Mouse (Mus musculus): ENCODE measurements around the gene Ankrd6. TPM values are rescaled to one million over a fixed set of nuclear protein-coding genes. Genes with fewer than 3 reads are reported as not detected.

Ankrd6 gene
- total RNA-seq, 2 experiments from 2014 or later: 36.7 to 42.9 TPM

DNA sequence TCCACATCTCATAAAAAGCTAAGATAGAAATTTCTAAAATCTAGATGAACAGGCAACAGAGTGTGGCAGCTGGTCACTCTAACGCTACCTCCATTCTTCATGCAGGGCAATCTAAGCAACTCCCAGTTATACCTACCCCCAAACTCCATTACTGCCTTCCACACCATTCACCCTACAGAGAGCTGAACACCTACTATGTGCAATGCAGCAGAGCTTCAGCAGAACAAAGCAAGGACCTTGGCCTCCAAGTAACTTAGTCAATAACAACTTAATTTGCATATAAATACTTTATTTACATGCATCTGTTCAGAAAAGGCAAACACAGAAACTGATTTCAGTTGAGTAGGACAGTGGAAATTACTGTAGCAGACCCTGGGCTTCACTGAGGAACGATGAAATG, 44.7 kb downstream of the Ankrd6 start:
- DNase-seq (ENCODE audit: low spot score in 2 of 2): no peak

DNA sequence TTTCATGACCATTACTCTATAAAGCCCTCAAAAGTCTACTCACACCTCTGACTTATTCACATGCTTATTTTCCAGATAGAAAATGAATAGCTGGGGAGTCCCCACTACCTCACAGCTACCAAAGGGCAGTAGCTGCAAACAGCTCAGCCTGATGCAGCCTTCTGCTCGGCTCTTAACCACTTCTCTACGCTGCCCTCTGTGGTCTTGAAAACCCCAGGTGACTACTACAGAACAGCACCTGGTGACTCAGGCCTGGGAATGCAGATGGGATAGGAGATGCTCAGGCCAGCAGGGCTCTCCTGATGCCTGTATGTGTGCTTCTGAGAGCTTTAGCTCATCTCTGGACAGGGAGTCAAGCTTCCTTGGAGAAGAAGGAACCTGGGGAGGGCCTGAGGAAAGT, 45.3 kb downstream of the Ankrd6 start:
- no peak for DNase-seq (ENCODE audit: low spot score in 2 of 2)

- peak in 1 of 2 experiments; percentile 21 for DNase-seq (ENCODE audit: low spot score in 2 of 2)
Observed at GRCm38 (mm10) chr4:32903826-32904225, 46.8 kb downstream of the Ankrd6 start.

DNA sequence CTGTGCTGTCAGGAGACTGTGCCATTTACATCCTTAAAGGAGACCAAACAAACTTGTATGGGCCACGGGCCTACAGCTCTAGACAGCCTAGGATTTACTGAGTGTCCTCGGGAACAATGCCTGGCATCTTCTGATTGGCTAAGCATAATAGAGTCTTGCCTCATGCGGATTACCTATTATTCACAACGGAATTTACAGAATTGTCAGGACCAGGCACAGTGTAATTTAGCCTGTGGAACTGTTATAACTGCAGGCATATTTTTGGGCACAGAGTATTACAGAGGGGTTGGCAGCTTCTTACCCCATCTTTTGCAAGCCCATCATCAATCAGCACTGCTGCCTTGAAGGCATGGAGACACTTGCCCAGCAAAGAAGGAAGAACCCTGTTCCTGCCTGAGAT, 51.6 kb downstream of the Ankrd6 start:
- no peak for DNase-seq (ENCODE audit: low spot score in 2 of 2)

DNA sequence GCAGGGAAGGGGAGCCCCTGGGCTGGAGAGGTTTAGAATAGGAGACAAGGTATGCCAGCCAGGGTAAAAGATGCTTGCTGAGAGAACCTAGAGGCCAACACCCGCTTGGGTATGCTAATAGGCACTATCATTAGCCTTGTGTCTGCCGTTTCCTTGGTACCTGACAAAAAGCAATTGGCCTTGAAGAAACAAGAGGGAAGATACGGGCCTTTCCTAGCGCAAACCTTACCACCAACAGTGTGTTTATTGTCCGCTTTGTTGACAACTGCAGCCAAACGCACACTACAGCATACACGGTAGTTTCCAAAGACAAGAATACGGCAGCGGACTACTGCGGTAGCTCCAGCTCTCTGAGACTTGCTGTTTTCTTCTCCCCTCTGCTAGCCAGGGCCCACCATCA, 59.3 kb downstream of the Ankrd6 start:
- DNase-seq (ENCODE audit: low spot score in 2 of 2): no peak

- no peak for DNase-seq (ENCODE audit: low spot score in 2 of 2)
Observed at GRCm38 (mm10) chr4:32890735-32891098, 59.9 kb downstream of the Ankrd6 start.

DNA sequence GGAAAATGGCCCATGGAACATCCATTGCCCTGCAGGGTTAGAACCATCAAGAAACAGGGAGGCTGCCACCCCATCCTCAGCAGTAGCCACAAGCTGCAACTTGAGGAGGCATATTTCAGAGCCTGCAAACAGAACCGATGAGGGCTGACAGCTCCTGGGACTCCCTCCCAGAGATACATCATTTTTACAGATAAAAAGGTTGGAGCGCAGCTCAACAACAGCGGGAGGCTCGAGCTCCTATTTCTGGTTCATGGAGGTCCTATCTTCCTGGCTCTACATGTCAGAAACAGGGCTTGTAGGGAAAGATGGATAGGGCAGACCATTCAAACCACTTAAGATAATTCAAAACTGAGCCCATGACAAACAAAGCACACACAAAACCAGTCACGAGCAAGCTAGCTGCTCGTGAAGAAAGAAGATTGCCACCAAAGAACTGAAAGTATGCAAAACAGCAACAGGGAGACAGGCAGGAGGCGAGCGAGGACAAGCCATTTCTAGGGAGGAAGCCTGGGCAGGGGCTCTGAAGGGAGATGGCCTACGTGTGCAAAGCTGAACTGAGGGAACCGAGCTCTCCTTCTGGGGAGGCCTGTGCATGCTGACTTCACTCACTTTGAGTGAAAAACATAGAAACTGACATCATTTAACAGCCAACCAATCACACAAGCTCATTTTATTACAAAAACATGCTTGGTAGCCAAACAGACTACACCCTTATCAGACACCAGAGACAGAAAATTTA, 60.5 kb downstream of the Ankrd6 start:
- peak in 1 of 2 experiments; percentile 63 for DNase-seq (ENCODE audit: low spot score in 2 of 2)

DNA sequence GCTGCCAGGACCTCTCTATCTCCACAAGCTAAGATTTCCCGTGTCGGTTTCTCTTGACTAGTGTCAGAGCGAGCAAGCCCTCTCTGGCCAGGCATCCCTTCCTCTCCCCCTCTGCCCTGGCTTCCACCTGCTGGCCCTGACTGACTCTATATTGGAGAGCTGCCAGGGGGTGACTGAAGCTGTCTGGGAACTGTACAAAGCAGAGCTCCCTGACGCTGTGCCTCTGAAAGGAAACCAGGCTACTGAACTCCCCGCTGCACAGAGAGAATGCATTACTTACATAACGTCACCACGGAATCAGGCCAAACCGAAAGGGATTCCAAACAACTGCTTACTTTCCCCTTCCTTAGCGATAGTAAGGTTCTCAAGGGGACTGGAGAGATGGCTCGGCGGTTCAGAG, 61.4 kb downstream of the Ankrd6 start:
- DNase-seq (ENCODE audit: low spot score in 2 of 2): peak in 1 of 2 experiments; percentile 55

DNA sequence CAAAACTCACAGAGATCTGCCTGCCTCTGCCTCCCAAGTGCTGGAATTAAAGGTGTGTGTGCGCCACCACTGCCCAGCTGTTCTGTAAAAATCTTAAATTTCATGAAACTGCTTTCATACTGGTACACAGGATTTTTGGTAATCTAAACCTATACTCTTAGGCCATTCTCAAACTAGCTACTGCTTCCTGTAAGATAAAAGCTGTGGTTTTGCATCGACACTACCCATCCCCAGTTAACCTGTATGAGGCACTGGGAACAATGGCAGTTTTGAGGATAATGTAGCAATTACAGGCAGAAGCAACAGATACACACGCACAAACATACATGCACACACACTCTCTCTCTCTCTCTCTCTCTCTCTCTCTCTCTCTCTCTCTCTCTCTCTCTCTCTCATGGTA, 64.2 kb downstream of the Ankrd6 start:
- DNase-seq (ENCODE audit: low spot score in 2 of 2): no peak

DNA sequence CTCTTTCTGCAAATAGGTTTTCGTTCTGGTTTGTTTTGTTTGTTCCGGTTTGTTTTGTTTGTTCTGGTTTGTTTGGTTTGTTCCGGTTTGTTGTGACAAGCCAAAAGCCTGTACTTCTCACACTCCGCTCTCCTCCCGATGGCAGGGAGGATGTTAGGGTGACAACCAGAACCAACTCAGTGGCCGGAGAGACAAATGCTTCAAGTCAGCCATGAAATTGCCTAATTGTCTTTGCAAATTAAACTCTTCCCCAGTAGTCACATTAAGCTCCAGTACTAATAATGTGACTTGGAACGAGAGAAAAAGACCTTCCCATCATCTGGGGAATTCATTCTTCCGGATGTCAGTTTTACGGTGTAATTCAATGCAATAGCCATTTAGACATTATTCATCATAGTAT, 66.0 kb downstream of the Ankrd6 start:
- no peak for DNase-seq (ENCODE audit: low spot score in 2 of 2)

DNA sequence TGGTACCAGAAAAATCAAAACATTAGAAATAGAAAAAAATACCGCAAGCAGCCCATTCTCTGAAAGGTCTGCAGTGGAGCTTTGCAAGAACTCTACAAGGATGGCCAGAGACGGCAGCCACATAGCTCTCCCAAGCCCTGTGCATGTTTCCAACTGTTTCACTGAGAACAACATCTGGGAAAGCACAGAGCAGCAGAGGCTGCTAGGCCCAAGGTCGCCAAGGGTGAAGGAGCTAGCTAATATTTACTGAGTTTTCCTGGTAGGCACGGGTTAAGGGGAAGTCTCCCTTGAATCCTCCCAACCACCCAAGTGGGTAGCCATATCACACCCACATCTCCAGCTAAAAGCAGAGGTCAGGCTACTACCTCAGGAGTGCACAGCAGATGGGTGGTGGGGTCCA, 69.6 kb downstream of the Ankrd6 start:
- DNase-seq (ENCODE audit: low spot score in 2 of 2): no peak

DNA sequence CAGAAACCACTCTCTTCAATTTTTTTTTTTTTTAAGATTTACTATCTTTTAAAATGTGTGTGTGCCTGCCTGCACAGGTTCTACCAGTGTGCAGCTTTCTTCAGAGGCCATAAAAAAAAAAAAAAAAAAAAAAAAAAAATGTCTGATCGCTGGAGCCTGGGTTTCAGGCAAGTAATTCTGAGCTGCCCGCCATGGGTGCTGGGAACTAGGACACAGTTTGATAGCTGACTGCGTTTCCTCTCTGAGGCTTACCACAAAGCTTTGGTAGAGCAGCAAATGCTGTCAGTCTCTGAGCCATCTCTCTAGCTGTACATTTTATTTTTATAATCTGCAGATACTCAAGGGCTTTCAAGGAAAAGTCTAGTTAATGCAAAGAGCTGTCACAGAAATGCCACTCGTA, 76.0 kb downstream of the Ankrd6 start:
- no peak for DNase-seq (ENCODE audit: low spot score in 2 of 2)

DNA sequence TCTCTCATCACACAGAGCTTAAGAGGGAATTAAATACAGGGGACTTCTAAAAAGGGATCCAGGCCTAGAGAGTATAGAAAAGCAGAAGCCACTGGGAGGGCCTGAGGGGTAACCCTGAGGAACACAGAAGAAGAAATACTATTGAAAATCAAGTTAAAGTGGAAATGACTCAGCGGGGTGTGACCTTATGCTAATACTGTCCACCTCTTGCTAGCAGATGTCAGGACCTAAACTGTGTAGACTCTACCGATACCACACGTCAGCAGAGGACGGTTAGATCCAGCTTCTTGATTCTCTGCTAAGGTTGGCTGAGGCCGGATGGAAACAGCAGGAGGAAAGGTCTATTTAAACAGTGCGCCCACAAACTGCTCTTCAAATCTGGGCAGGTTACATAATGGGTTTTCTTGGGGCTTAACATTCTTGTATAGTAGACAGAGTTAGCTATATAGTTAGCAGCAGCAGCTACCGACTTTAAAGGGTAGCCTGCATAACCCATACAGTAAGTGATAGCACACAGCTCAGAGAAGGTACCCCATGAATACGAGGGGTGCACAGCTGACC, 78.4 kb downstream of the Ankrd6 start:
- DNase-seq (ENCODE audit: low spot score in 2 of 2): no peak

- DNase-seq (ENCODE audit: low spot score in 2 of 2): no peak
Observed at GRCm38 (mm10) chr4:32869370-32869769, 81.3 kb downstream of the Ankrd6 start.

GRCm38 (mm10) chr4:32868858-32869257, 81.8 kb downstream of the Ankrd6 start:
- DNase-seq (ENCODE audit: low spot score in 2 of 2): no peak

DNA sequence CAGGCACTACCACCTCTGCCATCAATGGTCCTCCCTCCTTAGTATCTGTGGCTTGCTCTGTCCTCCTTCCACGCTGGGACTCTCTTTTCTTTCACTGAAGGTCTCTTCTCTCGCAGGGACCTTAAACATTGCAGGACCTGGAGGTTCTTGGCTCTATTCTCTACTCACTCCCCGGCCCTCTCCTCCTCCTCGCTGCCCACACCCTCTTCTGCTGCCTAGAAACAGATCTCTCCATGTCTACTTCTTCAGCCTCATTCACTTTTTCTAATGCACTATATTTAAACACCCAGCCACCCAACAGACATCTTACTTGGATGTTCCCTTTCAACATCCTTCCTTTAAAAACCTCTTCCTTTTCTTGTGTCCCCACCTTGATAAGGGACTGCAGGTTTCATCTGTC, 82.2 kb downstream of the Ankrd6 start:
- no peak for DNase-seq (ENCODE audit: low spot score in 2 of 2)

DNA sequence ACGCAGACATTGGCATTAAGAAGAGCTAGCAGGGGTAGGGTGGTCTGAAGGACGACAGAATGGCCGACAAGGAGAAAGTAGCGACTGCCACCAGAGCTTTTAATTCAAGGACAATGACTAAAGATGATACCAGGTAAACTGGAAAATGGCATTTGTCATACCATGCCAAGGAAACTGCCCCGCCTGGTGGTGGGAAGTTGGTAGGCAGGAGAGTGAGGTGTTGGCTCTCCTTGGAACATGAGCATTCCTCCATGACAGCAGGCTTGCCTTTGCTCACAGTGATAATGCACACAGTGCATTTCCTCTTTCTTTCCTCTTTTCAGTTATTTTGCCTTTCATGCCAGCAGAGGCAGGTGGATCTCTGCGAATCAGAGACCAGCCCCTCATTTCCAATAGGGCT, 83.2 kb downstream of the Ankrd6 start:
- DNase-seq (ENCODE audit: low spot score in 2 of 2): no peak

- no peak for DNase-seq (ENCODE audit: low spot score in 2 of 2)
Observed at GRCm38 (mm10) chr4:32864867-32865242, 85.8 kb downstream of the Ankrd6 start.

DNA sequence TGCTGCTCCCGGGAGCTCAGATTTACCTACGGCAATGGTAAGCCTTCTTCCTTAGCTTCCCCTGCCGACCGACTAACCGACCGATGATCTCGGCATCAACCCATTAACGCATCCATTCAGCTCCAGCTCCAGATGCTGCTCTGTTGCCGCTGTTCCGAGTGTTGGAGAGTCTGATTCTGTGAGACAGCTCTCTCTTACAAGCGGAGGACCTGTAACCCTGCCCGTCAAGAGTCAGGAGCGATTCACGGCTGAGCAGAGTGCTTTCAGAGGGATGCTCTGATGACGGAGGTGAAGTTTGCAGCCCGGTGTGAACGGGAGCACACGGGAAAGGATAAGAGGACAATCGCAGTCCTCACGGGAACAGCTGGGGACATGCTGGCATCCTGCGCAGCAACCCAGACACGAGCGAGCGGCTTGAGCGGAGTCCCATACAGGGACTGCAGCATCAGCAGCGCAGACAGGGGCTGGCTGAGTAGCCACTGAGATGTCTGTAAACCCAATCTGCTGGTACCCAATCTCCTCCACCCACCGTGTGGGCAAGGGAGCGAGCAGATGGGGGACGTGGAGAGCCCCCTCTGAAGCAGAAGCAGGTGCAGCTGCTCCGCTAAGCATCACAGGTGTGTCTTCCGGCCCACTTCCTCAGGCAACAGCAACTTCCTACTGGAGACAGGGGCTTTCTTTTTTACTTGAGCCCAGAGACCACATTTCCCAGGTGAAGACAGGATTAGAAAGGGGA, 86.3 kb downstream of the Ankrd6 start:
- DNase-seq (ENCODE audit: low spot score in 2 of 2): peak in 1 of 2 experiments; percentile 14

- peak in 1 of 2 experiments; percentile 54 for DNase-seq (ENCODE audit: low spot score in 2 of 2)
Observed at GRCm38 (mm10) chr4:32863447-32864130, 87.1 kb downstream of the Ankrd6 start.

DNA sequence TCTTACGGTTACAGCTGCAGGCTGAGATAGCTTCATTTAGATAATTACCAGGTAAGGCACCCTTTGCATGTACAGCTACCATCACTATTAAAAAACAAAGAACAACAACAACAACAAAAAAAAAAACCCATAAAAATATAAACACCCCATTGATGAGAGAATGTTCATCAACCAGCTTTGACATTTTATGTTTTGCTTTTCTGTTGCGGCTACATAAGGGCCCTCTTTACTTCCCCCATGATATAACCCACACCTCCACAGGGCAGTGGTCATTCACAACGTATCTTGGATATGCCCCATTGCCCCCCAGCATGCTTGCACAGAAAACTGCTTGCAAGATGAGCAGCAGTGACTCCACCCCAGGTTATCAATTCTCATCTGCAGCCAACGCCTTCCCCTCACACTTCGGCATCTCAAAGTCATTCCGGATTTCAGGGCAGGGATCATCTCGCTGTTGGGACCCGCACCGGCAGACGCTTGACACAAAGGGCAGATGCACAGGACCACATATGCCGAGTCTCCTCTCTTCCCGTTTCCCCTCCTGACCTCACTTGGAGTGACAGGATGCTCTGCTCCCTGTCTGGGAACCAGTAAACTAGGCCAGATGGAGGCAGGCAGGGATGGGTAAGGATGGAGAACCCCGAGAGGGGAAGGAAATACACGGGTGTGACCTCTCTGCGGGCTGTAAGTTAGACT, 87.7 kb downstream of the Ankrd6 start:
- peak in 1 of 2 experiments; percentile 42 for DNase-seq (ENCODE audit: low spot score in 2 of 2)

All from layer of hippocampus, adult 18-20 months (tissue).